Mouse (Mus musculus) ovary, adult 2 months (tissue): ENCODE measurements around the gene Adgrl4. TPM values are rescaled to one million over a fixed set of nuclear protein-coding genes. Genes with fewer than 3 reads are reported as not detected.

ENCODE experiments used
- polyA plus RNA-seq: library from polyadenylated mRNA; depleted of rRNA; stranded (reverse); fragments of >200 nt; gene quantifications from 2 replicates; pipeline ENCODE4 v1.2.3, GENCODE M21; 2012; rRNA removed

Gene Adgrl4
- 3.8 and 4.5 TPM in 2 replicates for polyA plus RNA-seq

DNA sequence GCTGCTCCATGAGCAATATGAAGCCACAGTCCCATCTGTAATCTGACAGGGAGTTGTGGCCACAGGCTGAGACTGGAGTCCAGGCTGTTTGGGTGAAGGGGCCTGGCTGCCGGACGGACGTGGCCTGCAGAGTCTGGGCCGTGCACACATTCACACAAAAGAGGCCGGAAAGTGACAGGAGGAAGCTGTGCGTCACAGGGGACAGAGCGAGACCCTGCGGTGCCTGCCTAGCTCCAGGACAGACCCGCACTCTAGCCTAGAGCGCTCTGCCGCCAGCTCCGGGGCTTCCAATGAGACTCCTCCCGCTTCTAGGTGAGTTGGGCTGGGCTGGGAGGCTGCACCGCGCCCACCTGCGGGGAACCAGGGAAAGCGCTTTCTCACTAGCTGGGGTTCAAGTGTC, at the start of gene Adgrl4:
Gene Adgrl4, plus strand, starts transcription at position 195 of the 400 bp plus-strand sequence.

